Mouse (Mus musculus): ENCODE results near the gene Capzb. TPM values are rescaled to one million over a fixed set of nuclear protein-coding genes. Genes with fewer than 3 reads are reported as not detected.
A peak's percentile ranks its signal among the peaks of the same experiment; 100 is the strongest.

Capzb gene
- total and polyA plus RNA-seq, 3 experiments, result 103 to 354 TPM; not detected in 1

DNA sequence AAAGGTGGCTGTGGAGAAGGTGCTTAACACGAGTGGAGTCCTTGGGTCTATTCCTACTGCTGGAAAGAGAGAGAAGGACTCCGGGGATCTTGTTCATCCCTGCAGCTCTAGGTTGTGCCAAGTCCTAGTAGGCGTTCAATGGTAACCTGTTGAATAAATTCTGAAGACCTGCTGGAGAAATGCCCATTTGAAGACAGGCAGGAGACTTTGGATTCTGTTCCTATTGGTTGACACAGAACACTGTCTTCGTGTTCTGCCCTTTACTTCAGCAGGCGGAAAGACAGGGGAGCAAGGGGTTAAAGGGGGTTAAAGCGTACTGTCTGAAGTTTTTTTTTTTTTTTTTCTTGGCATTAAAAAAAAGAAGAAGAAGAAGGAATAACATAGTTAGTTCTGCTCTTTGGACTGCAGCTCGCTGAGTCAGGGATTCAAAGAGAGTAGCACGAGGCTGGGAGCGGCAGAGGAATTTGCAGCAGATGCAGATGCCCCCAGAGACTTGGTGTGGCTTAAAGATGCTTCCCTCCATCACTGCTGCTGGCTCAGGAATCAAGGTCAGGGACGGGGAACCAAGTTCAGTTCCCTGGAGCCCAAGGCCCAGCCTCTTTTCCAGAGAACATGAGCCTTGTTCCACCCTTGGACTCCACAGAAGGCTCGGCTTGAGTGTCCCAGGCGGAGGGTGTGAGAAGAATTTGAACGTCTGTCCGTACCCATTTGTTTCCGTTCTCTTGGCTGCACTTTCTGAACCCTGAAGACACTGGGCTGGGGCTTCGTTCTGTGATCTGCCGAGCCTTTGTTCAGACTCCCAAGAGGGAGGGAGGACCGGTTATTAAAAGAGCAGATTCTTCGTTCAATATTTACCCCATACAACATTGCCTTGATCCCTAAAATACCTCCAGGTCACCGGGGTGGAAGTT, 17.4 kb upstream of the Capzb start:
- Histone ChIP-seq H3K36me3 (ENCODE audit: control insufficient read depth in 1 of 2, insufficient read depth in 2 of 2, low read length in 2 of 2) (peaks cover 0 to 9% of the 10 kb centered on the region in 2 experiments; a peak in 2 of 4 replicates), H3K4me1 (ENCODE audit: control insufficient read depth in 1 of 2, insufficient read depth in 2 of 2, low read length in 2 of 2) (peaks cover 0 to 19% of the 10 kb centered on the region in 2 experiments; a peak in 2 of 4 replicates), H3K27ac (ENCODE audit: control insufficient read depth, low read depth, low read length) (no peak overlapping the region), H3K27me3 (ENCODE audit: control insufficient read depth in 1 of 2, insufficient read depth in 2 of 2, low read length in 2 of 2) (no peaks in the 10 kb centered on the region), H3K4me3 (ENCODE audit: control insufficient read depth in 1 of 2, insufficient read depth in 1 of 2, low read depth in 2 of 2, low read length in 2 of 2) (no peak overlapping the region), H3K79me2 (ENCODE audit: control insufficient read depth, insufficient read depth, low read length, poor library complexity) (no peaks in the 10 kb centered on the region), H3K9ac (ENCODE audit: control insufficient read depth, low read depth, low read length, poor library complexity, severe bottlenecking) (no peak overlapping the region; the same call in 1 of the 2 replicates), H3K9me3 (replicated peaks; ENCODE audit: insufficient read depth, low read length) (no peaks in the 10 kb centered on the region)
- DNase-seq (ENCODE audit: low read depth, low spot score), result peak; percentile 41
- no peak for TF ChIP-seq POLR2AphosphoS2 (IDR thresholded peaks at IDR 0.05; ENCODE audit: low read length)
- TF ChIP-seq ZNF384 (IDR thresholded peaks at IDR 0.05; ENCODE audit: low read depth, low read length), result peak; percentile 86
- no peak for TF ChIP-seq GATA1 (IDR thresholded peaks at IDR 0.05; ENCODE audit: low read depth, low read length)
- TF ChIP-seq MAFK (IDR thresholded peaks at IDR 0.05; ENCODE audit: borderline replicate concordance, low read depth, low read length), result 0 out of 2 replicates have a peak, but pooled peaks have one; percentile 18

DNA sequence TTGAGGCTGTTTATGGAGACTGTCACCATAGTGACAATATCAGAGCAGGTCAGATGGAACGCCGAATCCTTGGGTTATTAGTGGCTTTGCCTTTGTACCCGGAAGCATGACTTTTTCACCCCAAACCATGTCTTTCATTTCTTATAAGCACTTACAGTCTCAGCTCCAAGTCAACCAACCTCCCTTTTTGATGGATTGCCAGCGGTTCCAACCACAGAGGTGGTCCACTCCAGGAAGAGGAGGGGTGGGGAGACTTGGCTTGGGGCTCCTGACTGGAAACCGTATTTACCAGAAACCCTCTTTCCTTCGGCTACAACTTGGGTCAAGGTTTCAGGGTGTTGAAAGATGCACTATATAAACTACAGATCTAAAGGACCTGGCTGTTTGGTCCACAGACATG, 16.7 kb upstream of the Capzb start:
- peaks cover 0 to 12% of the 10 kb centered on the region in 2 experiments; a peak in 2 of 4 replicates for H3K36me3 ChIP-seq (ENCODE audit: control insufficient read depth in 1 of 2, insufficient read depth in 2 of 2, low read length in 2 of 2)

DNA sequence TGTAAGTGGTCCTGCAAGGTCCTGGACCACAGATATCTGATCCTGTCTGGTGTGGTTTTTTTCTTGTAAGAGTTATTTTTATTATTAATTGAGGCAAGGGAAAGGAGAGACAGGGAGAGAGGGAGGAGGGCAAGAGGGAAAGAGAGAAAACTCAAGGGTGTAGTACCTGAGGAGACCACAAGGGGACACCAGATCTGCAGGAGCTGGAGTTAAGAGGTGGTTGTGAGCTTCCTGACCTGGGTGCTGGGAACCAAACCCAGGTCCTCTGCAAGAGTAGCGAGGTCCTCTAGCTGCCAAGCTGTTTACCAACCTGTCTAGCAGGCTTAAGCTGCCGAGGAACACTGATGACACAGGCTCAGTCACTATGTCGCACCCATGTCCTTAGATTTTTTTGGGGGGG, 14.8 kb upstream of the Capzb start:
- Histone ChIP-seq H3K9ac (ENCODE audit: control insufficient read depth, low read depth, low read length, poor library complexity, severe bottlenecking) (no peak overlapping the region), H3K27me3 (ENCODE audit: control insufficient read depth in 1 of 2, insufficient read depth in 2 of 2, low read length in 2 of 2) (no peaks in the 10 kb centered on the region), H3K9me3 (replicated peaks; ENCODE audit: insufficient read depth, low read length) (no peaks in the 10 kb centered on the region), H3K27ac (ENCODE audit: control insufficient read depth, low read depth, low read length) (no peak overlapping the region), H3K36me3 (ENCODE audit: control insufficient read depth in 1 of 2, insufficient read depth in 2 of 2, low read length in 2 of 2) (peaks cover 0 to 12% of the 10 kb centered on the region in 2 experiments; a peak in 2 of 4 replicates), H3K4me1 (ENCODE audit: control insufficient read depth in 1 of 2, insufficient read depth in 2 of 2, low read length in 2 of 2) (peaks cover 0 to 20% of the 10 kb centered on the region in 2 experiments; a peak in 2 of 4 replicates), H3K79me2 (ENCODE audit: control insufficient read depth, insufficient read depth, low read length, poor library complexity) (no peaks in the 10 kb centered on the region), H3K4me3 (ENCODE audit: control insufficient read depth in 1 of 2, insufficient read depth in 1 of 2, low read depth in 2 of 2, low read length in 2 of 2) (no peak overlapping the region)
- TF ChIP-seq MYB (IDR thresholded peaks at IDR 0.05; ENCODE audit: low read depth, low read length), result no peak
- TF ChIP-seq RAD21 (IDR thresholded peaks at IDR 0.05; ENCODE audit: low read depth, low read length), result peak; percentile 49
- TF ChIP-seq SMC3 (IDR thresholded peaks at IDR 0.05; ENCODE audit: low read depth, low read length), result peak; percentile 48
- peak; percentile 44 to 63 (median 51) for TF ChIP-seq CTCF (IDR thresholded peaks at IDR 0.05 in 2 of 3, conservative IDR thresholded peaks at IDR 0.05 in 1 of 3; ENCODE audit: control insufficient read depth in 1 of 3, insufficient read depth in 1 of 3, low read depth in 2 of 3, low read length in 3 of 3, poor library complexity in 1 of 3, severe bottlenecking in 1 of 3)
- peak; percentile 49 for DNase-seq (ENCODE audit: low read depth, low spot score)

More for the DNA sequence above, 16.7 kb upstream of the Capzb start:
- no peak overlapping the region for H3K4me3 ChIP-seq (ENCODE audit: control insufficient read depth in 1 of 2, insufficient read depth in 1 of 2, low read depth in 2 of 2, low read length in 2 of 2)
- no peak for TF ChIP-seq CHD1 (IDR thresholded peaks at IDR 0.05; ENCODE audit: low read depth, low read length)
- no peak for TF ChIP-seq SIN3A (IDR thresholded peaks at IDR 0.05; ENCODE audit: low read length)
- TF ChIP-seq BHLHE40 (IDR thresholded peaks at IDR 0.05; ENCODE audit: borderline replicate concordance, low read depth, low read length), result no peak
- no peak for TF ChIP-seq TAL1 (IDR thresholded peaks at IDR 0.05; ENCODE audit: low read length)
- TF ChIP-seq USF2 (IDR thresholded peaks at IDR 0.05; ENCODE audit: borderline replicate concordance in 1 of 2, insufficient read depth in 1 of 2, low read depth in 1 of 2, low read length in 2 of 2), result no peak
- no peak for TF ChIP-seq EP300 (IDR thresholded peaks at IDR 0.05; ENCODE audit: low read depth in 1 of 2, low read length in 2 of 2)
- TF ChIP-seq MAZ (IDR thresholded peaks at IDR 0.05; ENCODE audit: low read depth, low read length), result no peak
- TF ChIP-seq GABPA (IDR thresholded peaks at IDR 0.05; ENCODE audit: low read depth, low read length), result no peak
- no peak for TF ChIP-seq GATA1 (IDR thresholded peaks at IDR 0.05; ENCODE audit: low read depth, low read length)
- no peak for TF ChIP-seq MAFK (IDR thresholded peaks at IDR 0.05; ENCODE audit: borderline replicate concordance, low read depth, low read length)
- TF ChIP-seq ETS1 (IDR thresholded peaks at IDR 0.05; ENCODE audit: low read depth, low read length), result no peak
- no peak for TF ChIP-seq MAX (IDR thresholded peaks at IDR 0.05; ENCODE audit: low read length)
- TF ChIP-seq ZKSCAN1 (IDR thresholded peaks at IDR 0.05; ENCODE audit: low read depth, low read length), result no peak
- no peak for TF ChIP-seq MYC (IDR thresholded peaks at IDR 0.05; ENCODE audit: low read depth, low read length)
- no peak for TF ChIP-seq TCF12 (IDR thresholded peaks at IDR 0.05; ENCODE audit: low read depth, low read length)
- no peak for TF ChIP-seq RCOR1 (IDR thresholded peaks at IDR 0.05; ENCODE audit: low read depth, low read length)
- no peak for TF ChIP-seq MXI1 (IDR thresholded peaks at IDR 0.05; ENCODE audit: low read depth, low read length)
- no peak for TF ChIP-seq ZNF384 (IDR thresholded peaks at IDR 0.05; ENCODE audit: low read depth, low read length)
- no peak for TF ChIP-seq NRF1 (IDR thresholded peaks at IDR 0.05; ENCODE audit: insufficient read depth, low read depth, low read length, poor library complexity, severe bottlenecking)
- H3K79me2 ChIP-seq (ENCODE audit: control insufficient read depth, insufficient read depth, low read length, poor library complexity), result no peaks in the 10 kb centered on the region
- no peaks in the 10 kb centered on the region for H3K9me3 ChIP-seq (replicated peaks; ENCODE audit: insufficient read depth, low read length)
- no peak for DNase-seq (ENCODE audit: low read depth, low spot score)
- no peak overlapping the region for H3K9ac ChIP-seq (ENCODE audit: control insufficient read depth, low read depth, low read length, poor library complexity, severe bottlenecking)
- H3K27ac ChIP-seq (ENCODE audit: control insufficient read depth, low read depth, low read length), result no peak overlapping the region
- H3K4me1 ChIP-seq (ENCODE audit: control insufficient read depth in 1 of 2, insufficient read depth in 2 of 2, low read length in 2 of 2), result peaks cover 0 to 20% of the 10 kb centered on the region in 2 experiments; a peak in 2 of 4 replicates
- H3K27me3 ChIP-seq (ENCODE audit: control insufficient read depth in 1 of 2, insufficient read depth in 2 of 2, low read length in 2 of 2), result no peaks in the 10 kb centered on the region
